Mouse (Mus musculus) CH12.LX (cell line): Measurements from ENCODE around the gene Rab3ip. TPM values are rescaled to one million over a fixed set of nuclear protein-coding genes. Genes with fewer than 3 reads are reported as not detected.

Experiments
- DNase-seq: peaks from one replicate; pipeline ENCODE4 v3.0.0-alpha.2; 2013; ENCODE audit errors: extremely low read depth
- H3K27ac ChIP-seq: 2 replicates; pipeline ENCODE4 v1.5.1; 2012; ENCODE audit warnings: low read depth, mild to moderate bottlenecking, control low read depth, moderate library complexity; ENCODE audit not compliant: insufficient read depth
- H3K27me3 ChIP-seq: replicated peaks from 2 replicates; pipeline ENCODE3; 2012; ENCODE audit warnings: inconsistent platforms
- H3K36me3 ChIP-seq, 2 experiments: replicated peaks in 1 of 2; 2 replicates each; pipeline versions ENCODE3 to v1.6.1; 2012; ENCODE audit warnings: inconsistent platforms in 1 of 2, low read length in 1 of 2, mild to moderate bottlenecking in 1 of 2, mixed read lengths in 1 of 2, moderate library complexity in 1 of 2; ENCODE audit not compliant: control insufficient read depth in 1 of 2, insufficient read depth in 1 of 2
- H3K4me1 ChIP-seq, 2 experiments: 2 replicates each; pipeline ENCODE4 v1.6.1; 2012; ENCODE audit warnings: inconsistent platforms in 1 of 2, moderate library complexity in 1 of 2; ENCODE audit not compliant: insufficient read depth in 2 of 2, control insufficient read depth in 1 of 2
- H3K4me2 ChIP-seq: 2 replicates; pipeline ENCODE4 v1.6.1; 2012; ENCODE audit warnings: low read depth, mild to moderate bottlenecking, control low read depth; ENCODE audit not compliant: poor library complexity, insufficient read depth, severe bottlenecking
- H3K4me3 ChIP-seq, 3 experiments: fragments of 150-350 bp in 1 of 3; sonication (generic) in 1 of 3; replicated peaks in 1 of 3; 2 replicates each; pipeline versions ENCODE3 to v1.5.1; 2011 to 2012; ENCODE audit warnings: low read depth in 2 of 3, low read length in 2 of 3, mild to moderate bottlenecking in 2 of 3, moderate library complexity in 2 of 3, control low read depth in 1 of 3, improper control_type of control experiment in 1 of 3, inconsistent platforms in 1 of 3, mixed read lengths in 1 of 3; ENCODE audit not compliant: poor library complexity in 1 of 3
- H3K79me2 ChIP-seq: replicated peaks from 2 replicates; pipeline ENCODE4 v1.6.1; 2012; ENCODE audit warnings: mild to moderate bottlenecking, moderate library complexity; ENCODE audit not compliant: control insufficient read depth, poor library complexity, insufficient read depth, severe bottlenecking; ENCODE audit errors: extremely low read depth
- H3K9ac ChIP-seq: 2 replicates; pipeline ENCODE4 v1.6.1; 2012; ENCODE audit warnings: low read depth, mild to moderate bottlenecking, control low read depth, moderate library complexity; ENCODE audit not compliant: insufficient read depth
- H3K9me3 ChIP-seq: replicated peaks from 2 replicates; pipeline ENCODE3; 2012; ENCODE audit warnings: low read length, inconsistent platforms, mixed read lengths
- BHLHE40 ChIP-seq: IDR thresholded peaks from 2 replicates; pipeline ENCODE4 v1.6.1; 2011; ENCODE audit warnings: mild to moderate bottlenecking, low read depth, low read length, improper control_type of control experiment
- CTCF ChIP-seq, 2 experiments: IDR thresholded peaks in 1 of 2; conservative IDR thresholded peaks in 1 of 2; 2 replicates each; pipeline ENCODE4 v1.5.1; 2011 to 2012; ENCODE audit warnings: low read depth in 2 of 2, low read length in 2 of 2, improper control_type of control experiment in 1 of 2, inconsistent platforms in 1 of 2, mild to moderate bottlenecking in 1 of 2, moderate library complexity in 1 of 2
- E2F4 ChIP-seq: IDR thresholded peaks from 2 replicates; pipeline ENCODE4 v1.6.1; 2011; ENCODE audit warnings: low read depth, low read length, improper control_type of control experiment; ENCODE audit not compliant: insufficient replicate concordance
- ELF1 ChIP-seq: IDR thresholded peaks from 2 replicates; pipeline ENCODE4 v1.6.1; 2014; ENCODE audit warnings: low read depth, mild to moderate bottlenecking, inconsistent platforms, low read length, improper control_type of control experiment
- ETS1 ChIP-seq: conservative IDR thresholded peaks from 2 replicates; pipeline ENCODE4 v1.6.1; 2012; ENCODE audit warnings: low read depth, mild to moderate bottlenecking, inconsistent platforms, low read length, improper control_type of control experiment, moderate library complexity
- GABPA ChIP-seq: IDR thresholded peaks from 2 replicates; pipeline ENCODE4 v1.6.1; 2012; ENCODE audit warnings: low read depth, low read length, improper control_type of control experiment, inconsistent platforms; ENCODE audit not compliant: insufficient replicate concordance
- HCFC1 ChIP-seq: IDR thresholded peaks from 2 replicates; pipeline ENCODE4 v1.6.1; 2012; ENCODE audit warnings: low read depth, mild to moderate bottlenecking, inconsistent platforms, low read length, improper control_type of control experiment
- JUN ChIP-seq: IDR thresholded peaks from 2 replicates; pipeline ENCODE4 v1.6.1; 2011; ENCODE audit warnings: low read depth, mild to moderate bottlenecking, low read length, improper control_type of control experiment, moderate library complexity; ENCODE audit not compliant: insufficient read depth
- JUND ChIP-seq: conservative IDR thresholded peaks from 2 replicates; pipeline ENCODE4 v1.6.1; 2011; ENCODE audit warnings: low read depth, low read length, improper control_type of control experiment
- KAT2A ChIP-seq: IDR thresholded peaks from 2 replicates; pipeline ENCODE4 v1.6.1; 2012; ENCODE audit warnings: low read length, improper control_type of control experiment, inconsistent platforms; ENCODE audit not compliant: insufficient replicate concordance
- MAFK ChIP-seq: IDR thresholded peaks from 2 replicates; pipeline ENCODE4 v1.6.1; 2011; ENCODE audit warnings: low read length, improper control_type of control experiment; ENCODE audit not compliant: insufficient replicate concordance
- MAX ChIP-seq: IDR thresholded peaks from 2 replicates; pipeline ENCODE4 v1.6.1; 2011; ENCODE audit warnings: low read length, improper control_type of control experiment
- MAZ ChIP-seq: IDR thresholded peaks from 2 replicates; pipeline ENCODE4 v1.6.1; 2012; ENCODE audit warnings: low read depth, mild to moderate bottlenecking, inconsistent platforms, low read length, improper control_type of control experiment, moderate library complexity
- MXI1 ChIP-seq: IDR thresholded peaks from 2 replicates; pipeline ENCODE4 v1.6.1; 2011; ENCODE audit warnings: mild to moderate bottlenecking, low read depth, low read length, improper control_type of control experiment
- NELFE ChIP-seq: IDR thresholded peaks from 2 replicates; pipeline ENCODE4 v1.6.1; 2011; ENCODE audit warnings: low read depth, low read length, improper control_type of control experiment
- NRF1 ChIP-seq: IDR thresholded peaks from 2 replicates; pipeline ENCODE4 v1.6.1; 2014; ENCODE audit warnings: low read depth, mild to moderate bottlenecking, inconsistent platforms, low read length, improper control_type of control experiment, moderate library complexity
- PAX5 ChIP-seq: IDR thresholded peaks from 2 replicates; pipeline ENCODE4 v1.6.1; 2012; ENCODE audit warnings: low read length, inconsistent platforms, mixed read lengths
- RAD21 ChIP-seq: IDR thresholded peaks from 2 replicates; pipeline ENCODE4 v1.6.1; 2011; ENCODE audit warnings: low read depth, mild to moderate bottlenecking, low read length, improper control_type of control experiment, moderate library complexity
- RCOR1 ChIP-seq: conservative IDR thresholded peaks from 2 replicates; pipeline ENCODE4 v1.6.1; 2012; ENCODE audit warnings: low read depth, mild to moderate bottlenecking, inconsistent platforms, low read length, improper control_type of control experiment
- SIN3A ChIP-seq: IDR thresholded peaks from 2 replicates; pipeline ENCODE4 v1.6.1; 2012; ENCODE audit warnings: low read length, improper control_type of control experiment, inconsistent platforms
- TBP ChIP-seq: conservative IDR thresholded peaks from 2 replicates; pipeline ENCODE4 v1.6.1; 2011; ENCODE audit warnings: low read depth, low read length, improper control_type of control experiment
- UBTF ChIP-seq: IDR thresholded peaks from 2 replicates; pipeline ENCODE4 v1.6.1; 2012; ENCODE audit warnings: low read depth, mild to moderate bottlenecking, inconsistent platforms, low read length, improper control_type of control experiment, moderate library complexity
- USF1 ChIP-seq: IDR thresholded peaks from 2 replicates; pipeline ENCODE4 v1.6.1; 2014; ENCODE audit warnings: low read depth, mild to moderate bottlenecking, inconsistent platforms, low read length, improper control_type of control experiment
- USF2 ChIP-seq: conservative IDR thresholded peaks from 2 replicates; pipeline ENCODE4 v1.6.1; 2011; ENCODE audit warnings: low read depth, low read length, improper control_type of control experiment
- ZC3H11A ChIP-seq: IDR thresholded peaks from 2 replicates; pipeline ENCODE4 v1.6.1; 2012; ENCODE audit warnings: low read depth, mild to moderate bottlenecking, inconsistent platforms, low read length, improper control_type of control experiment
- ZMIZ1 ChIP-seq: IDR thresholded peaks from 2 replicates; pipeline ENCODE4 v1.6.1; 2012; ENCODE audit warnings: low read depth, mild to moderate bottlenecking, inconsistent platforms, low read length, improper control_type of control experiment
- dilution Hi-C: fragments of 300-500 bp; cut with MboI; formaldehyde crosslinking; loops from 2 replicates; pipeline ENCODE4 v1.14.3; 2020; ENCODE audit warnings: low sequenced_read_pairs; ENCODE audit not compliant: extremely low pct_unique_long_range_greater_than_20kb, extremely low pct_ligation_motif_present
- in situ Hi-C: fragments of 300-500 bp; cut with MboI; formaldehyde crosslinking; loops from 3 replicates; pipeline ENCODE4 v1.14.3; 2019; ENCODE audit warnings: low sequenced_read_pairs, low pct_ligation_motif_present, low pct_unique_long_range_greater_than_20kb, mixed read lengths
- polyA plus RNA-seq: library from polyadenylated mRNA; unstranded; fragments of >175 nt; gene quantifications from 2 replicates; pipeline ENCODE4 v1.2.1, GENCODE M21; 2012; ENCODE audit warnings: low read depth; ENCODE audit not compliant: insufficient read length
- total RNA-seq, 2 experiments: library from RNA; depleted of rRNA; stranded (reverse); fragments of 300-350 nt in 1 of 2; fragments of >200 nt in 1 of 2; gene quantifications; 2 replicates each; pipeline ENCODE4 v1.2.3; 2012 to 2014

Rab3ip gene
- total and polyA plus RNA-seq, 3 experiments = 9.3 to 18.3 (median 10.3) TPM

- DNase-seq = no peak
- H3K9ac ChIP-seq = no peak overlapping the region
- H3K9me3 ChIP-seq = no peaks in the 10 kb centered on the region
- peaks cover 9 to 75% of the 10 kb centered on the region in 2 experiments for H3K36me3 ChIP-seq
- TF ChIP-seq USF1 (no peak), JUND (no peak), ETS1 (no peak), UBTF (no peak), KAT2A (no peak), SIN3A (no peak), RAD21 (no peak), JUN (no peak), NRF1 (no peak), PAX5 (no peak), TBP (no peak), ZC3H11A (no peak), MAZ (no peak)
- dilution Hi-C loops = no loop called here
- no peak overlapping the region for H3K27ac ChIP-seq
- in situ Hi-C loops = no loop called here
- H3K27me3 ChIP-seq = no peaks in the 10 kb centered on the region
- no peaks in the 10 kb centered on the region for H3K79me2 ChIP-seq
- H3K4me2 ChIP-seq = no peak overlapping the region
- H3K4me1 ChIP-seq = 0 out of 4 replicates have a peak, but pooled peaks cover 0 to 2% of the 10 kb centered on the region in 2 experiments
- no peak overlapping the region for H3K4me3 ChIP-seq
Measured at GRCm38 (mm10) chr10:116908901-116909642, 41.5 kb downstream of the Rab3ip start.

GRCm38 (mm10) chr10:116906794-116907193 is 43.8 kb downstream of the Rab3ip start:
- in situ Hi-C loops = no loop called here
- Histone ChIP-seq H3K79me2 (no peaks in the 10 kb centered on the region), H3K36me3 (peaks cover 9 to 57% of the 10 kb centered on the region in 2 experiments), H3K9ac (no peak overlapping the region), H3K4me2 (no peak overlapping the region), H3K27me3 (no peaks in the 10 kb centered on the region), H3K4me3 (no peak overlapping the region), H3K4me1 (0 out of 4 replicates have a peak, but pooled peaks cover 0 to 2% of the 10 kb centered on the region in 2 experiments), H3K9me3 (no peaks in the 10 kb centered on the region), H3K27ac (no peak overlapping the region)
- dilution Hi-C loops = no loop called here
- DNase-seq = no peak
- no peak for TF ChIP-seq SIN3A
- TF ChIP-seq ELF1 = no peak
- TF ChIP-seq CTCF (conservative IDR thresholded peaks at IDR 0.05 in 1 of 2, IDR thresholded peaks at IDR 0.05 in 1 of 2; ENCODE audit: low read depth in 2 of 2, low read length in 2 of 2) = no peak
- no peak for TF ChIP-seq HCFC1
- TF ChIP-seq NELFE = no peak
- TF ChIP-seq E2F4 = no peak
- TF ChIP-seq MAZ = no peak
- no peak for TF ChIP-seq NRF1
- no peak for TF ChIP-seq RCOR1
- TF ChIP-seq ZMIZ1 = no peak
- no peak for TF ChIP-seq MAX
- no peak for TF ChIP-seq MAFK
- no peak for TF ChIP-seq RAD21
- no peak for TF ChIP-seq ZC3H11A
- TF ChIP-seq BHLHE40 = no peak
- TF ChIP-seq TBP = no peak
- no peak for TF ChIP-seq USF2
- TF ChIP-seq GABPA = no peak
- TF ChIP-seq MXI1 = no peak
